Mouse (Mus musculus) intestine, postnatal 0 days (tissue): ENCODE measurements around the gene Crocc. TPM values are rescaled to one million over a fixed set of nuclear protein-coding genes. Genes with fewer than 3 reads are reported as not detected.

Experiments used
- ATAC-seq: fragments of 200-750 bp; cut with Nextera tagmentation; 2 replicates; pipeline ENCODE4 v1.8.0; 2017; ENCODE audit warnings: mild to moderate bottlenecking, moderate TSS enrichment, moderate library complexity
- H3K27ac ChIP-seq: fragments of 300-500 bp; sonication (generic); 2 replicates; pipeline ENCODE4 v1.5.1; 2014; ENCODE audit warnings: mild to moderate bottlenecking, low read depth, low read length, moderate library complexity
- H3K27me3 ChIP-seq: fragments of 300-500 bp; sonication (generic); replicated peaks from 2 replicates; pipeline ENCODE4 v1.6.1; 2014; ENCODE audit warnings: low read length, mixed read lengths; ENCODE audit not compliant: control insufficient read depth, insufficient read depth
- H3K36me3 ChIP-seq: fragments of 300-500 bp; sonication (generic); 2 replicates; pipeline ENCODE4 v1.6.1; 2014; ENCODE audit warnings: mild to moderate bottlenecking, moderate library complexity; ENCODE audit not compliant: control insufficient read depth, insufficient read depth
- H3K4me1 ChIP-seq: fragments of 300-500 bp; sonication (generic); replicated peaks from 2 replicates; pipeline ENCODE4 v1.6.1; 2014; ENCODE audit warnings: antibody characterized with exemption, low read length, mixed read lengths; ENCODE audit not compliant: control insufficient read depth, insufficient read depth
- H3K4me2 ChIP-seq: fragments of 300-500 bp; sonication (generic); replicated peaks from 2 replicates; pipeline ENCODE4 v1.6.1; 2014; ENCODE audit warnings: low read depth, mild to moderate bottlenecking, moderate library complexity
- H3K4me3 ChIP-seq: fragments of 300-500 bp; sonication (generic); 2 replicates; pipeline ENCODE4 v1.5.1; 2014; ENCODE audit warnings: low read depth, low read length
- H3K9ac ChIP-seq: fragments of 300-500 bp; sonication (generic); 2 replicates; pipeline ENCODE4 v1.6.1; 2014; ENCODE audit warnings: mild to moderate bottlenecking, low read depth, low read length
- H3K9me3 ChIP-seq: fragments of 300-500 bp; sonication (generic); 2 replicates; pipeline ENCODE4 v1.6.1; 2016; ENCODE audit warnings: mixed run types; ENCODE audit not compliant: control insufficient read depth
- CTCF ChIP-seq: sonication (generic); IDR thresholded peaks from 2 replicates; pipeline ENCODE4 v1.5.1; 2016; ENCODE audit warnings: low read depth, mild to moderate bottlenecking, control low read depth, antibody characterized with exemption, moderate library complexity
- WGBS: fragments of 180-500 bp; shearing (Covaris S2); extraction: QIAGEN DNeasy Blood & Tissue Kit; methylation state at CpG from one replicate; pipeline ENCODE4 v1.1.7; 2014; 5-methylcytosine and 5-hydroxymethylcytosine counted together
- polyA plus RNA-seq: library from polyadenylated mRNA; unstranded; fragments of >200 nt; fragmentation: Nextera tagmentation; extraction: Ambion mirVana; gene quantifications from 2 replicates; pipeline ENCODE4 v1.2.1, GENCODE M21; 2015

The Crocc gene
- polyA plus RNA-seq, 1 experiment from 2014 or later = 1.3 TPM

- H3K4me1 ChIP-seq = no peaks in the 10 kb centered on the region
- H3K27ac ChIP-seq = peak overlapping the region; percentile 35
- WGBS = 65% methylated on average over 11 of the region's 11 CpGs
- H3K9me3 ChIP-seq = no peaks in the 10 kb centered on the region
- no peak for ATAC-seq
- peaks cover 55% of the 10 kb centered on the region for H3K36me3 ChIP-seq
- H3K27me3 ChIP-seq = no peaks in the 10 kb centered on the region
- H3K9ac ChIP-seq = no peak overlapping the region
- no peak overlapping the region for H3K4me3 ChIP-seq
- TF ChIP-seq CTCF = no peak
- H3K4me2 ChIP-seq = no peak overlapping the region
These were observed 92.8 kb downstream of the Crocc start for GRCm38 (mm10) chr4:140967386-140968159.

Other genes starting within 250 kb of the Crocc start
- 0.83 and 0.85 TPM in 2 replicates for gene Padi3, start 249.9 kb downstream of the Crocc start, polyA plus RNA-seq
- gene Padi1, start 214.8 kb downstream of the Crocc start, polyA plus RNA-seq = 0.37 and 0.47 TPM in 2 replicates
- gene Padi2, start 154.2 kb downstream of the Crocc start, polyA plus RNA-seq = 1.1 and 1.2 TPM in 2 replicates
- 588 and 627 TPM in 2 replicates for gene Sdhb, start 99.3 kb downstream of the Crocc start, polyA plus RNA-seq
- gene Atp13a2, start 73.7 kb downstream of the Crocc start, polyA plus RNA-seq = 10.9 and 11.7 TPM in 2 replicates
- 117 and 138 TPM in 2 replicates for gene Mfap2, start 50.1 kb downstream of the Crocc start, polyA plus RNA-seq
- gene Necap2, start 17.8 kb upstream of the Crocc start, polyA plus RNA-seq = 103 TPM in 2 replicates
- 0.12 and 0.33 TPM in 2 replicates for gene Spata21, start 27.8 kb upstream of the Crocc start, polyA plus RNA-seq
- 35.0 TPM in 2 replicates for gene Szrd1, start 79.2 kb upstream of the Crocc start, polyA plus RNA-seq
- gene Fbxo42, start 87.4 kb upstream of the Crocc start, polyA plus RNA-seq = 11.6 and 14.3 TPM in 2 replicates
- 0.97 and 0.98 TPM in 2 replicates for gene Rsg1, start 153.4 kb upstream of the Crocc start, polyA plus RNA-seq
- 4.5 and 6.3 TPM in 2 replicates for gene Arhgef19, start 178.9 kb upstream of the Crocc start, polyA plus RNA-seq
- 5.6 and 6.6 TPM in 2 replicates for gene Epha2, start 240.7 kb upstream of the Crocc start, polyA plus RNA-seq